Mouse (Mus musculus) hindbrain, embryonic 10.5 days (tissue): ENCODE data around the gene 1110032A03Rik. TPM values are rescaled to one million over a fixed set of nuclear protein-coding genes. Genes with fewer than 3 reads are reported as not detected.

Experiments
- DNase-seq: peaks from one replicate; pipeline ENCODE4 v3.0.0-alpha.2; 2017; ENCODE audit warnings: low spot score
- H3K27ac ChIP-seq: fragments of 300-500 bp; sonication (generic); 2 replicates; pipeline ENCODE4 v1.5.1; 2016; ENCODE audit warnings: mild to moderate bottlenecking, moderate library complexity
- H3K27me3 ChIP-seq: fragments of 300-500 bp; sonication (generic); 2 replicates; pipeline ENCODE4 v1.6.1; 2016; ENCODE audit warnings: mild to moderate bottlenecking; ENCODE audit not compliant: poor library complexity, insufficient read depth, severe bottlenecking
- H3K36me3 ChIP-seq: fragments of 300-500 bp; sonication (generic); 2 replicates; pipeline ENCODE4 v1.6.1; 2016; ENCODE audit warnings: mild to moderate bottlenecking, moderate library complexity
- H3K4me1 ChIP-seq: fragments of 300-500 bp; sonication (generic); replicated peaks from 2 replicates; pipeline ENCODE4 v1.6.1; 2016; ENCODE audit warnings: mild to moderate bottlenecking
- H3K4me3 ChIP-seq: fragments of 300-500 bp; sonication (generic); 2 replicates; pipeline ENCODE4 v1.5.1; 2016; ENCODE audit warnings: mild to moderate bottlenecking, moderate library complexity
- H3K9me3 ChIP-seq: fragments of 300-500 bp; sonication (generic); 2 replicates; pipeline ENCODE4 v1.6.1; 2016; ENCODE audit warnings: mild to moderate bottlenecking, moderate library complexity
- WGBS: fragments of 180-500 bp; shearing (Covaris S2); methylation state at CpG from one replicate; pipeline ENCODE4 v1.1.7; 2016; 5-methylcytosine and 5-hydroxymethylcytosine counted together
- polyA plus RNA-seq: library from polyadenylated mRNA; unstranded; fragments of >200 nt; fragmentation: Nextera tagmentation; extraction: Ambion mirVana; gene quantifications from 2 replicates; pipeline ENCODE4 v1.2.1, GENCODE M21; 2016

Gene 1110032A03Rik
- polyA plus RNA-seq, 1 experiment from 2014 or later, result 39.2 TPM

DNA sequence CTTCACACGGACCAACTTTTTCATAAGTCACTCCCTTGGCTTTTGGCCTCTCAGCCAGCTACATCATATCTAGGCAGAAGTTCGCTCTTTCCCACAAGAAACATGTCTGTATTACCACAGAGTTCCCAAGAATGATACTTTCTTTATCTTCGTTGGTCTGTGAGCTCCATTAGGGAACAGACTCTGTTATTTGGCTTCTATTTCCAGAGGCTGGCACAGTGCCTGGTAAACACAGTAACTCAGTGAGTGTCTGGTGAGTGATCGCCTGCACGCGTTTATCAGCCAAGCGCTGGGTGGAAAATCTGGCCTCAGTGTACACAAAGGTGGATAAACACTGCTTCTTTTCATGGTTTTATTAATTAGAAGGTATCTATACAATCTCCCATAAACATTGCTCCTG is 51.9 kb downstream of the 1110032A03Rik start:
- Histone ChIP-seq H3K9me3 (no peaks in the 10 kb centered on the region), H3K36me3 (0 out of 2 replicates have a peak, but pooled peaks cover 4% of the 10 kb centered on the region), H3K4me1 (peaks cover 64% of the 10 kb centered on the region), H3K27ac (no peak overlapping the region), H3K27me3 (0 out of 2 replicates have a peak, but pooled peaks cover 2% of the 10 kb centered on the region), H3K4me3 (no peak overlapping the region)
- no peak for DNase-seq
- WGBS, result 85% methylated on average over 7 of the region's 7 CpGs

DNA sequence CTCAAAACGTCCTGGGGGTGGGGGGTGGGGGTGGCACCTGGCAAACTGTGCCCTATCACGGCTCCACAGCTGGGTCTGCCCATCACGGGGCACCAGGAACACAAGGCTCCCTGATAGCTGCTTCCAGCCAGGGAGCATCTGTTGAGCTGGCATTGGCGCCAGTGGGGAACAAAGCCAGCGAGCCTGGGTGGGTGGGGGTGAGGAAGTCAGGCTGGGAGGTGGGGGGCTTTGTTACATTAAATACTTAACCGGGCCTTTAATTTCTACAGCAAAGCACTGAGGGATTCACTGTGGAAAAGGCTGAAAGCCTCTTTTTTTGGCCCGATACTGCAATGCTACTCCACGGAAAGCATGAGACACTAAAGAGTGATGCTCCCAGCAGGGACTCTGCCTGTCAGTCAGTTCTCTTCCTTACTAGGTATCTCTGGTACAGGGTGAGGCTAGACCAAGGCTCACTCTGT is 52.8 kb downstream of the 1110032A03Rik start:
- Histone ChIP-seq H3K27me3 (0 out of 2 replicates have a peak, but pooled peaks cover 2% of the 10 kb centered on the region), H3K36me3 (0 out of 2 replicates have a peak, but pooled peaks cover 4% of the 10 kb centered on the region), H3K27ac (no peak overlapping the region), H3K9me3 (no peaks in the 10 kb centered on the region), H3K4me3 (no peak overlapping the region), H3K4me1 (peaks cover 54% of the 10 kb centered on the region)
- no peak for DNase-seq
- 47% methylated on average over 8 of the region's 8 CpGs for WGBS

DNA sequence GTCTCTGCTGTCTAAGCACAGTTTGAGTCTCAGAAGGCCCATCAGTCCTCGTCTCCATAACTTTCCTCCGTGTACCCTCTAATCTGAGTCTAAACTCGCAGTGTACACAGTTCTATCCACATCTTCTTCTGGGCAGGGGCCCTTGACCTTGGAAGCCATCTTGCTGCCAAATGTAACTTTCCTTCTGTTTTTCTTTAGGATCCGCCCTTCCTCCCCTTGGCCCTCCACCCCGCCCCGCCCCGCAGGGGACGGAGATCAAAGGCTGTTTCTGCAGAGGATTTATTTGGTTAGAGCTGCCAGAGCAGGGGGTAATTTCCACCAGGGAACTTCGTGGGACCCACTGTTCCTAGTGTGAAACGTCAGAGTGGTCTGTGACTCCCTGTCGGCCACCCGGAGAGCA is 54.3 kb downstream of the 1110032A03Rik start:
- Histone ChIP-seq H3K36me3 (0 out of 2 replicates have a peak, but pooled peaks cover 4% of the 10 kb centered on the region), H3K4me3 (no peak overlapping the region)
- peak; percentile 39 for DNase-seq

DNA sequence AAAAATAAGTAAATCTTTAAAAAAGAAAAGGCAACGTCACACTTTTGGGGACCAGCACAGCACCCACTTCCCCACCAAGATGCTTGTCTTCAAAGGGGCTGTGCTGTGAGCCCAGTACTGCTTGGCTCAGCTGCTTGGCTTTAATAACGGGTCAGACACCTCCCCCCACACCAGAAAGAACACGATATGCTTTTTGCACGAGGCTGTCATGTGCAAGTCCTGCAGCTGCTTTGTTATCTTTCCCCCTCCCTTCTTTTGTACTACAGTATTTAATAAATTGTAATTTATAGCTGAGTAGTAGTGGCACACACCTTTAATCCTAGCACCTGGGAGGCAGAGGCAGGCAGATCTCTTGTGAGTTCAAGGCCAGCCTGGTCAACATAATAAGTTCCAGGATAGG is 56.4 kb downstream of the 1110032A03Rik start:
- no peak overlapping the region for H3K4me3 ChIP-seq
- 82% methylated on average over 4 of the region's 4 CpGs for WGBS
- DNase-seq, result no peak

More for the DNA sequence above, 54.3 kb downstream of the 1110032A03Rik start:
- WGBS, result 35% methylated on average over 12 of the region's 12 CpGs
- Histone ChIP-seq H3K9me3 (no peaks in the 10 kb centered on the region), H3K4me1 (peaks cover 40% of the 10 kb centered on the region), H3K27me3 (0 out of 2 replicates have a peak, but pooled peaks cover 2% of the 10 kb centered on the region), H3K27ac (peak overlapping the region; percentile 14; the same call in 1 of the 2 replicates)

DNA sequence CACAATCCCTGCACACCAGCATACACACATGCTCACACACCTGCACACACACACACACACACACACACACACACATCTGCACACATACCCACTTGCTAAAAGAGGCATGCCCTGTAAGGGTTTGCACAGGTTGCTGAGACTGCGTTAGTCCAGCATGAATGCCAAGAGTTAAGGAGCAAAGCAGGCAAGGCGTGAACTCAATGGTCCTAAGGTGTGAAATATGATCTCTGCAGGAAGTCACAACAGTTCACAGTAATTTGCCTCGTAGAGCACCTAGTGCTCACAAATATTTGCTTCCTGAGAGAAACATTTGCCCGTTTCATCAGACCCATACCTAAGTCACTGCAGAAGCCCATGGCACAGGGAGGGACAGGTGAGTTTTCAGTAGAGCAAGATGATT is 61.1 kb downstream of the 1110032A03Rik start:
- Histone ChIP-seq H3K27ac (no peak overlapping the region), H3K4me3 (no peak overlapping the region), H3K4me1 (no peaks in the 10 kb centered on the region), H3K27me3 (no peaks in the 10 kb centered on the region), H3K36me3 (peaks cover 13% of the 10 kb centered on the region), H3K9me3 (no peaks in the 10 kb centered on the region)
- 59% methylated on average over 4 of the region's 4 CpGs for whole genome bisulfite sequencing
- no peak for DNase-seq

More for the DNA sequence above, 56.4 kb downstream of the 1110032A03Rik start:
- 0 out of 2 replicates have a peak, but pooled peaks cover 4% of the 10 kb centered on the region for H3K36me3 ChIP-seq
- peaks cover 23% of the 10 kb centered on the region for H3K4me1 ChIP-seq
- no peak overlapping the region for H3K27ac ChIP-seq
- H3K9me3 ChIP-seq, result no peaks in the 10 kb centered on the region
- no peaks in the 10 kb centered on the region for H3K27me3 ChIP-seq

Other genes starting within 250 kb of the 1110032A03Rik start
- gene Pts, start 246.8 kb downstream of the 1110032A03Rik start, polyA plus RNA-seq, result 82.4 and 93.7 TPM in 2 replicates
- gene Il18, start 220.7 kb downstream of the 1110032A03Rik start, polyA plus RNA-seq, result 2.8 and 5.9 TPM in 2 replicates
- gene Bco2, start 220.3 kb downstream of the 1110032A03Rik start, polyA plus RNA-seq, result 0.10 and 0.18 TPM in 2 replicates
- gene Tex12, start 214.2 kb downstream of the 1110032A03Rik start, polyA plus RNA-seq, result 0.21 TPM in 1 of 2 replicates, not detected in the other
- gene Sdhd, start 171.7 kb downstream of the 1110032A03Rik start, polyA plus RNA-seq, result 272 and 320 TPM in 2 replicates
- 317 and 357 TPM in 2 replicates for gene Timm8b, start 171.6 kb downstream of the 1110032A03Rik start, polyA plus RNA-seq
- gene Pih1d2, start 158.2 kb downstream of the 1110032A03Rik start, polyA plus RNA-seq, result 9.4 and 9.6 TPM in 2 replicates
- gene Nkapd1, start 158.1 kb downstream of the 1110032A03Rik start, polyA plus RNA-seq, result 19.0 and 21.4 TPM in 2 replicates
- 43.9 and 53.9 TPM in 2 replicates for gene Dlat, start 115.7 kb downstream of the 1110032A03Rik start, polyA plus RNA-seq
- gene Dixdc1, start 36.0 kb downstream of the 1110032A03Rik start, polyA plus RNA-seq, result 21.4 and 21.8 TPM in 2 replicates
- gene 2310030G06Rik, start 29.0 kb downstream of the 1110032A03Rik start, polyA plus RNA-seq, result 1.5 and 2.5 TPM in 2 replicates
- 6.6 and 7.5 TPM in 2 replicates for gene Cryab, start 24.2 kb downstream of the 1110032A03Rik start, polyA plus RNA-seq
- 0.65 and 0.71 TPM in 2 replicates for gene Hspb2, start 23.2 kb downstream of the 1110032A03Rik start, polyA plus RNA-seq
- 11.4 and 13.5 TPM in 2 replicates for gene Fdxacb1, start 7.3 kb downstream of the 1110032A03Rik start, polyA plus RNA-seq
- gene Alg9, start 501 bp downstream of the 1110032A03Rik start, polyA plus RNA-seq, result 40.0 and 42.5 TPM in 2 replicates
- 120 and 147 TPM in 2 replicates for gene Ppp2r1b, start 69.8 kb upstream of the 1110032A03Rik start, polyA plus RNA-seq
- gene Sik2, start 233.6 kb upstream of the 1110032A03Rik start, polyA plus RNA-seq, result 14.2 and 14.7 TPM in 2 replicates